Mouse (Mus musculus) midbrain, postnatal 0 days (tissue): ENCODE measurements at regions not wholly inside any gene's neighbourhood (a gene's known extent, or its start where the extent isn't known, plus 50 kb on each side); places are given as distances from the start of the nearest gene placed in this dataset.

Experiments used
- ATAC-seq: fragments of 200-750 bp; cut with Nextera tagmentation; 2 replicates; pipeline ENCODE4 v1.8.0; 2017; ENCODE audit warnings: moderate number of reproducible peaks, mild to moderate bottlenecking, moderate TSS enrichment, moderate library complexity; ENCODE audit not compliant: low FRiP score
- DNase-seq: peaks from one replicate; pipeline ENCODE4 v3.0.0-alpha.2; 2015; ENCODE audit warnings: low spot score
- H3K27ac ChIP-seq: fragments of 300-500 bp; sonication (generic); 2 replicates; pipeline ENCODE4 v1.5.1; 2014; ENCODE audit warnings: low read depth, mild to moderate bottlenecking, low read length, mixed read lengths
- H3K27me3 ChIP-seq: fragments of 300-500 bp; sonication (generic); 2 replicates; pipeline ENCODE4 v1.6.1; 2014; ENCODE audit warnings: low read length, control low read depth, mixed read lengths; ENCODE audit not compliant: insufficient read depth
- H3K36me3 ChIP-seq: fragments of 300-500 bp; sonication (generic); 2 replicates; pipeline ENCODE4 v1.6.1; 2014; ENCODE audit warnings: low read length, control low read depth, mixed read lengths; ENCODE audit not compliant: insufficient read depth
- H3K4me1 ChIP-seq: fragments of 300-500 bp; sonication (generic); 2 replicates; pipeline ENCODE4 v1.6.1; 2014; ENCODE audit warnings: mild to moderate bottlenecking, control low read depth, antibody characterized with exemption, low read length, mixed read lengths; ENCODE audit not compliant: insufficient read depth
- H3K4me2 ChIP-seq: fragments of 300-500 bp; sonication (generic); 2 replicates; pipeline ENCODE4 v1.6.1; 2014; ENCODE audit warnings: low read depth, mild to moderate bottlenecking, low read length, mixed read lengths; ENCODE audit not compliant: poor library complexity, severe bottlenecking
- H3K4me3 ChIP-seq: fragments of 300-500 bp; sonication (generic); 2 replicates; pipeline ENCODE4 v1.5.1; 2014; ENCODE audit warnings: low read depth, mild to moderate bottlenecking, low read length, moderate library complexity
- H3K9ac ChIP-seq: fragments of 300-500 bp; sonication (generic); replicated peaks from 2 replicates; pipeline ENCODE4 v1.6.1; 2014; ENCODE audit warnings: mild to moderate bottlenecking, low read length, moderate library complexity, mixed read lengths; ENCODE audit not compliant: poor library complexity, severe bottlenecking
- H3K9me3 ChIP-seq: fragments of 300-500 bp; sonication (generic); 2 replicates; pipeline ENCODE4 v1.6.1; 2016; ENCODE audit warnings: low read length, control low read depth
- CTCF ChIP-seq: IDR thresholded peaks from 2 replicates; pipeline ENCODE4 v1.5.1; 2016; ENCODE audit warnings: antibody characterized with exemption, mild to moderate bottlenecking
- WGBS: fragments of 180-500 bp; shearing (Covaris S2); extraction: QIAGEN DNeasy Blood & Tissue Kit; methylation state at CpG from one replicate; pipeline ENCODE4 v1.1.7; 2014; 5-methylcytosine and 5-hydroxymethylcytosine counted together

DNA sequence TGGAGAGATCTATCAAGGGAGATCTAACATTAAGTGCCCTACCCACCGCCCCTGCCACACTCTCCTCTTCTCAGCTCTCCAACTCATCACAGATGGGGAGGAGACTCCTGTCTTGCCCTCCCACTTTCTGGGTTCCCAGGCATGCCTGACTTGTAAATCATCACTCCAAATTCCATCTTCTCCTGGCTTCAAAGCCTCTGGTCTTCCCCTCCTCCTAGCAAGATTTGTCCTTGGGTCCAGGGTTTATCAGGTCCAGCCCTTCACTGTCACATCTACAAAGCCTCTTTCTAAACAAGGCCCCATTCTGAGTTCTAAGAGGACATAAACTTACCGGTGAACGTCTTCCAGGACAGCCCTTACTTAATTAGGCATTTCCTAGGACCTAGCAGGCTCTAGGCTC lies 73.3 kb upstream of the Col5a1 start:
- no peak overlapping the region for H3K27ac ChIP-seq
- no peaks in the 10 kb centered on the region for H3K36me3 ChIP-seq
- no peak overlapping the region for H3K4me3 ChIP-seq
- H3K4me1 ChIP-seq: no peaks in the 10 kb centered on the region
- no peak overlapping the region for H3K9ac ChIP-seq
- 0 out of 2 replicates have a peak, but pooled peaks cover 4% of the 10 kb centered on the region for H3K9me3 ChIP-seq
- H3K4me2 ChIP-seq: no peak overlapping the region
- ATAC-seq: no peak
- no peaks in the 10 kb centered on the region for H3K27me3 ChIP-seq
- WGBS: 77% methylated on average over 3 of the region's 3 CpGs
- TF ChIP-seq CTCF: no peak
- no peak for DNase-seq

DNA sequence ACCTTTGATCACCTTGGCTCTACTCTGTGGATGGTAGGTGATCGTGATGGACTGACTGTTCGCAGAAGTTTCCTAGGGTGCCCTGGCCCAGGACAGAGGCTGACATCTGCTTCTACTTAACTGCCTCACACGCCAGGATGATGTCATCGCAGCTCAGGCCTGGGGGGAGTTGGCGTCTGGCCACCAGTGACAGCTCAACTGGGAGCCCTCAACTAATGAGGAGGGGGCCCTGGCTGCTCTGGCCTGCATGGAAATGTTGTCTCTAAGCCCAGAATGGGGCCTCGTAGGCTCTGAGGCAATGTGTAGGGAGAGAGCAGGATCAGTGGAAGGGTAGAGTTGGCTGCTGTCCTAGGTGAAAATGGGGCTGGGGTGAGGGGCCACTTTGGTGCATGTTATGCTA lies 72.9 kb upstream of the Col5a1 start:
- Histone ChIP-seq H3K27me3 (no peaks in the 10 kb centered on the region), H3K36me3 (no peaks in the 10 kb centered on the region), H3K9ac (no peak overlapping the region), H3K4me3 (no peak overlapping the region), H3K4me1 (no peaks in the 10 kb centered on the region), H3K27ac (no peak overlapping the region), H3K9me3 (no peaks in the 10 kb centered on the region), H3K4me2 (no peak overlapping the region)
- TF ChIP-seq CTCF: no peak
- ATAC-seq: no peak
- DNase-seq: peak; percentile 5
- 62% methylated on average over 6 of the region's 6 CpGs for WGBS

DNA sequence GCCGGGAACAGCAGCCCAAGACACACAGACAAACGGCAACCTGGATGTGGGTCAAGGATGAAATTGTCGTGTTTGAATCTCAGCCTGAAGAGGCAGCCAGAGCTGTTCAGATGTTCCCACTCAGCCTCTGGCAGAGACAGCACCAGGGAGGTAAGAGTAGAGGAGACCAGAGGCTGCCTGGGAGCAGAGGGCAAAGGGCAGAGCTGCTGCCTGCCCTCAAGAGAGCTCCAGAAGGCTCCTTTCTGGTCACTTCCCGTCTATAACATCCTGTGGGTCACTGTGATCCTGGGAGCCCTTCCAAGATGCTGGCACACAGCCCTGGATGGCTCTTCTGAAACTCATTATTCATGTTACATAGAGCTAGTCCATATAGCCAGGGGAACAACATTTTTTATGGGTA lies 67.6 kb upstream of the Col5a1 start:
- Histone ChIP-seq H3K4me1 (no peaks in the 10 kb centered on the region), H3K27ac (no peak overlapping the region; the same call in 1 of the 2 replicates), H3K9me3 (0 out of 2 replicates have a peak, but pooled peaks cover 4% of the 10 kb centered on the region), H3K27me3 (no peaks in the 10 kb centered on the region), H3K36me3 (no peaks in the 10 kb centered on the region), H3K4me2 (no peak overlapping the region), H3K9ac (no peak overlapping the region), H3K4me3 (no peak overlapping the region)
- no peak for ATAC-seq
- TF ChIP-seq CTCF: no peak
- WGBS: 45% methylated on average over 4 of the region's 4 CpGs
- peak; percentile 65 for DNase-seq

DNA sequence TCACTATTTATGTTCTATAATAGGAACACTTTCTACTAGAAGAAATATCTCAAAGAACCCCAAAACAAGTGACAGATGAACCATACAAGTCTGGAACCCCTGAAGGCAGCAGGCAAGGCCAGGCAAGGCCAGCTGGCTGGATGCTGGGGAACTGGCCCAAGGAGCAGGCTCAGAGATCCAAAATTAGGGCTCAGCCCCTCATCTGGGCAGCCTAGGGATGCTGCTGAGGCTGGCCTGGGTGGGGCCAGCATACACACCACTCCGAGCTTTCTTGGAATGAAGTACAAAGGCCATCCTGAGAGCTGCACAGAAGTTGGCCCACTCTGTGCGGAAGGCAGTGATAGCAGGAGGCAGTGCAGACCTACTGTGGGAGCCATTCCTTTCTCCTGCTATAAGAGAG lies 59.4 kb upstream of the Col5a1 start:
- Histone ChIP-seq H3K9me3 (no peaks in the 10 kb centered on the region), H3K27me3 (no peaks in the 10 kb centered on the region), H3K9ac (no peak overlapping the region), H3K4me1 (no peaks in the 10 kb centered on the region), H3K4me3 (no peak overlapping the region), H3K4me2 (no peak overlapping the region), H3K27ac (no peak overlapping the region), H3K36me3 (no peaks in the 10 kb centered on the region)
- ATAC-seq: no peak
- 84% methylated on average over 2 of the region's 2 CpGs for WGBS
- DNase-seq: no peak
- TF ChIP-seq CTCF: no peak

DNA sequence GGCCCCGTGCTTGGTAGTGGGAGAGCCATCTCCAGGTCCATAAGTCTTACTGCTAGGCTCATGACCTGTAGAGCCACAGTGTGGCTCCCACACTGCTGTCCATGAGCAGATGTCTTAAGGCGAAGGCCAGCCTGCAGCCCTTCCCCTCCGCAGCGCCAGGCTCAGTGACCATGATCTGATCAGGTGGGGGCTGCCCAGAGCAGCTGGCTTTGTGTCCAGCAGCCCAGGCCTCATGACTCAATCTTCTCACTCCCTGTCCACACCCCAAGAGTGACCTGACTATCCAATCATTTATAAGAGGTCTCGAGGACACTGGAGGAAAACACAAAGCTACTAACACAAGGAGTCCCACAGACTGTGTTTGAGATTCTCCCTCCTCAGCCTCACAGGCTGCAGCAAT lies 58.6 kb upstream of the Col5a1 start:
- Histone ChIP-seq H3K36me3 (no peaks in the 10 kb centered on the region), H3K4me2 (no peak overlapping the region), H3K9me3 (no peaks in the 10 kb centered on the region), H3K4me1 (no peaks in the 10 kb centered on the region), H3K4me3 (no peak overlapping the region), H3K9ac (no peak overlapping the region), H3K27me3 (no peaks in the 10 kb centered on the region), H3K27ac (no peak overlapping the region)
- TF ChIP-seq CTCF: no peak
- no peak for ATAC-seq
- 83% methylated on average over 5 of the region's 5 CpGs for WGBS
- no peak for DNase-seq

DNA sequence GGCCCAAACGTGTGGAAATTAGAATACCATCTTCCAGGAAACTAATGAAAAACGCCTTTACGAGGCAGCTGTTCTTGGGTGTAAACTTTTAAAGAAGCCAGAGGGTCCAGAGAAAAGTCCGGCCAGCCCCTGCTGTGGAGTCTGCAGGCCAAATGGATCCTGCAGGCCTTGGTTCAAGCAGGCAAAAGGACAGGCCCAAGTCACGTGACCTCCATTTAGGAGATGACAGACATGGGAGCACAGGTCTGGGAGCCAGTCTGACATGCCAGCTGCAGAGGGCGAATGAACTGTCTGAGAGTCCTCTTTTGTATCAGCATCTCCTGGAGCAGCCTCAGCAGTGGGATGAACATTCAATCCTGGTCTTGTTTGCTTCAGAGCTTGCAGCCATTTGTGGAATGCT lies 58.0 kb upstream of the Col5a1 start:
- ATAC-seq (no peak), DNase-seq (no peak)
- H3K4me2 ChIP-seq: no peak overlapping the region
- WGBS: 82% methylated on average over 6 of the region's 6 CpGs
- no peak overlapping the region for H3K27ac ChIP-seq
- H3K4me3 ChIP-seq: no peak overlapping the region
- H3K9ac ChIP-seq: no peak overlapping the region
- TF ChIP-seq CTCF: no peak
- H3K27me3 ChIP-seq: no peaks in the 10 kb centered on the region
- no peaks in the 10 kb centered on the region for H3K36me3 ChIP-seq
- H3K4me1 ChIP-seq: no peaks in the 10 kb centered on the region
- no peaks in the 10 kb centered on the region for H3K9me3 ChIP-seq
